Mouse (Mus musculus): Measurements from ENCODE around the gene Cgas. TPM values are rescaled to one million over a fixed set of nuclear protein-coding genes. Genes with fewer than 3 reads are reported as not detected.
A peak's percentile ranks its signal among the peaks of the same experiment; 100 is the strongest.
"Not testable (repeated sequence)": the region's sequence is repeated elsewhere in the genome, so short reads cannot be mapped to it uniquely, and the experiment has no call there.

Gene Cgas
- polyA plus RNA-seq (2016; fragmentation: Nextera tagmentation; extraction: Ambion mirVana), result 1.4 and 1.5 TPM in 2 replicates

DNA sequence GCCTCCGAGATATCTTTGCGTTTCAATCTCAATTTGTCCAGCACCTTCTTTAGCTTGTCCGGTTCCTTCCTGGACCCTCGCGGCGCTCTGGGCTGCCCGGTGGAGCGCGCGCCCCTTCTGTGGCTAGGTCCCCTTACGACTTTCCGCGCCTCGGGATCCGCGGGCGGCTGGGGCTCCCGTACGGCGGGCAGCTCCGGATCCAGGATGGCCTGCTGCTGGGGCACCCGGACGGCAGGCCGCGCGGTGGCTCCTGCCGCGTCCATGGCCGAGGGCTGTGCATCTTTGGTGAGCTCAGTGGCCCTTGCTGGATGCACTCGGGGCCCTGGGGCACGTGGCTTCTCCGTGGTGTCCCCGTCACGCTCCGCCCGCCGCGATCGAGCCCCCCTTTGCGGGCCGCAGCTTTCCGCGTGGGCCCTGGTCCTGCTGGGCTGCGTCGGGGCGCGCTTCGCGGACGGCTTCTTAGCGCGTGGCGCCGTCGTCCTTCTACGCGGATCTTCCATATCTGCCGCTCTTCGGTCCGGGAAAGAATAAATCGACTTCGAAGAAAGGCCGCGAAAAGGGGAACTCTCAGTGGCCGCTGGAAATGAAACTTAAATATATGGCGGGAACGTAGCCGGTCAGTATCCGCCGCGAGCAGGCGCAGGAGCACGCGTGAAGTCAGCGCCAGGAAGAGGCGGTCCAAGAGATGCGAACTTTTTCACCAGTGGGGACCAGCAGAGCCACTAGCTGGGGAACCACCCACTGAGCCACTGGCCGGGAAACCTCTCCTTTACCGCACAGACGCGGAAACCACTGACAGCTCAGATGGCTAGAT lies at the start of gene Cgas:
Gene Cgas, minus strand, starts transcription at position 659 of the 814 bp plus-strand sequence.
- Histone ChIP-seq H3K9ac (peak within 1 kb of the TSS; percentile 42), H3K27me3 (replicated peaks) (peaks cover 83% of the 10 kb centered on the region), H3K4me2 (peak within 1 kb of the TSS; percentile 73), H3K27ac (no peak within 1 kb of the TSS), H3K4me1 (peaks cover 23% of the 10 kb centered on the region), H3K9me3 (replicated peaks) (no peaks in the 10 kb centered on the region), H3K36me3 (no peaks in the 10 kb centered on the region), H3K4me3 (peak within 1 kb of the TSS; percentile 53)
- peak; percentile 38 for ATAC-seq
- 3% methylated on average over 81 of the region's 81 CpGs for WGBS (ENCODE audit: insufficient replicate concordance)

DNA sequence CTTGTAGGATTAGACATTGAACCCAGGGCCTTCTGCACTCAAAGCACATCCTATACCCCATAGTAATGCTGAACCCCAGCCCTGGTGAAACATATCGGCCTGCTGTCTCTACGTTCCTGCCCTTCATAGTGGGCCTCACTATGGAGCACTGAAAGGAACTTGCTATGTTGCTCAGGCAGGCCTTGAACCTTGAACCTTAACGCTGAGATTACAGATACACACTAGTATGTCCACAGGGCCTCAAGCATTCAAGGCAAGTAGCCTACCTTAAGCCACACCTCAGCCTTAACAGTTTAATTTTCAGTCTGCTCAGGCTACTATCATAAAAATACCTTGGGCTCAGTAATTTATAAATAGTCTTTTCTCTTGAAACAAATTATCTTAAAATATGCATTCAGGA lies 49.2 kb upstream of the Cgas start:
- Histone ChIP-seq H3K27ac (no peak overlapping the region), H3K9me3 (replicated peaks) (no peaks in the 10 kb centered on the region), H3K36me3 (no peaks in the 10 kb centered on the region), H3K4me2 (no peak overlapping the region), H3K4me3 (no peak overlapping the region), H3K4me1 (peaks cover 11% of the 10 kb centered on the region), H3K27me3 (replicated peaks) (no peaks in the 10 kb centered on the region; the same call in 1 of the 2 replicates), H3K9ac (no peak overlapping the region)
- 78% methylated on average over 3 of the region's 3 CpGs for WGBS (ENCODE audit: insufficient replicate concordance)
- ATAC-seq, result no peak

DNA sequence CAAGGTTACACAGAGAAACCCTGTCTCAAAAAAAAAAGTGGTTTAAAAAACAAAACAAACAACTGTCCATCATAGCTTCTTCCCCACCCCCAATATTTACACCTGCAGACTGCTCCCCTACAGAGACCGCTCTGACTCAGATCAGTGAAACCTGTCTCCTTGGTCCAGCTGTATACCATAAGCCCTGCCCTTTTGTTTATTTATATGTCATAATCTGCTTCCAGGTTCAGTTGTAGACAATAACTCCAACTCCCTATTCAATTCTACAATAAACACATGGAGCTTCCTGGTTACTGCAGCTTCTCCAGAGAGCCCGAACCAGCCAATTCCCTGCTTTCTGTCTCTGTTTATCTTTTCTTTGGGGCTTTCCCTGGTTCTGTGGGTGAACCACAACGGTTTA lies 48.1 kb upstream of the Cgas start:
- no peak overlapping the region for H3K27ac ChIP-seq
- no peaks in the 10 kb centered on the region for H3K9me3 ChIP-seq (replicated peaks)
- no peak overlapping the region for H3K4me2 ChIP-seq
- 65% methylated on average over 3 of the region's 3 CpGs for WGBS (ENCODE audit: insufficient replicate concordance)
- no peak overlapping the region for H3K4me3 ChIP-seq
- H3K9ac ChIP-seq, result no peak overlapping the region
- no peaks in the 10 kb centered on the region for H3K36me3 ChIP-seq
- H3K4me1 ChIP-seq, result peaks cover 11% of the 10 kb centered on the region
- ATAC-seq, result no peak
- H3K27me3 ChIP-seq (replicated peaks), result no peaks in the 10 kb centered on the region; the same call in 1 of the 2 replicates

DNA sequence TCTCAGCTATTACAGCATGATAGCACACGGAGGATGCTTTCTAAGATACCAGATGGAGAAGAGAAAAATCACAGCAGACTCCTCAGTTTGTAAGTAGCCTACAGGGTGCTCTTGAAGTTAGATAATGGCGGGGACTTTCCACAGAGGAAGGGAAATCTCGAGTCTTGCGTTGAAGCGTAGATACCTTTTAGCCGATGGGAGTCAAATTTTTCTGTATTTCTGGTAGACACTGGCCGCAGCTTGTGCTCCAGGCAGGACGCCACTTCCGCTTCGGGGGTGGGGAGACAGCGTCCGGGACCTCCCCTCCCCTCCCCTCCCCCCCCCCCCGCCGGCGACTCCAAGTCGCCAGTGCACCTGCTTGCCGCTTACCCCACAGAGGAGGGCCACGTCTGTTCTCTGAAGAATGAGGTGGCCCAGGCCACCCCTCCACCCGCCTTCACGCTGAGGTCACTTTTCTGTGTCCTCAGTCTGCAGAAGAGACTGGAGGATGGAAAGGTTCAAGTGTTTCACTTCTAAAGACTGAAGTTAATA lies 45.9 kb upstream of the Cgas start, which contains the start of gene Eef1a1:
Gene Eef1a1, minus strand, starts transcription at position 262 of the 531 bp plus-strand sequence.
- no peak for ATAC-seq
- Histone ChIP-seq H3K4me2 (peak within 1 kb of the TSS; percentile 63), H3K9me3 (replicated peaks) (no peaks in the 10 kb centered on the region), H3K36me3 (no peaks in the 10 kb centered on the region), H3K27ac (no peak within 1 kb of the TSS), H3K9ac (peak within 1 kb of the TSS; percentile 46), H3K4me1 (peaks cover 11% of the 10 kb centered on the region), H3K27me3 (replicated peaks) (no peaks in the 10 kb centered on the region; the same call in 1 of the 2 replicates), H3K4me3 (peak within 1 kb of the TSS; percentile 37)
- 3% methylated on average over 15 of the region's 20 CpGs for WGBS (ENCODE audit: insufficient replicate concordance)

DNA sequence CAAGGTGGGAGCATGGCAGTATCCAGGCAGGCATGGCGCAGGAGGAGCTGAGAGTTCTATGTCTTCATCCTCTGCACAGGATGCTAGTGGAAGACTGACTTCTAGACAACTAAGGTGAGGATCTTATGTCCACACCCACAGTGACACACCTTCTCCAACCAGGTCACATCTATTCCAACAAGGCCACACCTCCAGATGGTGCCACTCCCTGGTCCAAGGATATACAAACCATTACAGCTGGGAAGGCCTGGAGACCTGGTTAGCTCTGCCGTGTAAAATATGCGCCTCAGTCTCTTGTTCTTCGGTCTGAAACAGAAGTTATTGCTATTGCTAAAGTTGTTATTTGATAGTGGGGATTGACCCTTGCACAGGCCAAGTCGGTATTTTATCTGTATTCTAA lies 45.0 kb upstream of the Cgas start:
- not testable (repeated sequence) for H3K27me3 ChIP-seq (replicated peaks); H3K9ac ChIP-seq; H3K4me2 ChIP-seq; H3K4me3 ChIP-seq; ATAC-seq; H3K9me3 ChIP-seq (replicated peaks); H3K27ac ChIP-seq; H3K36me3 ChIP-seq
- WGBS (ENCODE audit: insufficient replicate concordance), result 79% methylated on average over 5 of the region's 5 CpGs
- H3K4me1 ChIP-seq, result peaks cover 13% of the 10 kb centered on the region

DNA sequence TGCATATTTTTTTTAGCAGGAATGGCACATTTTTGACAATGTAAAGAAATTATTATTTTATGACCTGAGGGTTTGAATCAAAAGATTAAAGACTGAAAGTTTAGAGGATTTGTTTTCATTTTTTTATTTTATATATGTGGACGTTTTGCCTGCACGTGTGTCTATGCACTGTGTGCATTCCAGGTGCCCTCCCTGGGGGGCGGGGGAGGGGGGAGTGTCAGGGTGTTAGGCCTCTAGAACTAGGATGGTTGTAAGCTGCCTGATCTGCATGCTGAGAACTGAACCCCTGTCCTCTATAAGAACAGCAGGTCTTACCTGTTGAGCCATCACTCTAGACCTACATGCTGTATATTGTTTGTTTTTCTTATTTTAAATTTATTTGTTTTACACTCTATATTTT lies 41.6 kb upstream of the Cgas start:
- ATAC-seq, result no peak
- peaks cover 14% of the 10 kb centered on the region for H3K36me3 ChIP-seq
- H3K9me3 ChIP-seq (replicated peaks), result no peaks in the 10 kb centered on the region
- no peak overlapping the region for H3K27ac ChIP-seq
- no peak overlapping the region for H3K9ac ChIP-seq
- H3K4me1 ChIP-seq, result peaks cover 23% of the 10 kb centered on the region
- H3K4me3 ChIP-seq, result no peak overlapping the region
- WGBS (ENCODE audit: insufficient replicate concordance), result 78% methylated on average over 3 of the region's 3 CpGs
- H3K27me3 ChIP-seq (replicated peaks), result no peaks in the 10 kb centered on the region; the same call in 1 of the 2 replicates
- H3K4me2 ChIP-seq, result no peak overlapping the region

DNA sequence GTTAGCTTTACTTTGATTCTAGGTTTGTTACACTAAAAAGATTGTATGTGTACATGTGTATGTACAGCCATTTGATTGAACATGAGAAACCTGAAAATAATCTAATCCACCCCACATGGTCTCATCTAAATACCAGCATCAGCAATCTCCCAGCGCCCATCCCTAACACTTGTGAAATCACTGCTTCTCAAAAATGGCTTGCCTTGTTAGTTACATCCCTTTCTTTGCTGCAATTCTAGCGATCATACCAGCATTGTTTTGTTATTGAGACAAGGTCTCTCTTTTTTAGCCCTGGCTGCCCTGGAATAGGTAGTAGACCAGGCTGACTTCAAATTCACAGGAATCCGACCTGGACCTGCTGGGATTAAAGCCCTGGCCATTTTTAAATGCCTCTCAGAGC lies 39.3 kb upstream of the Cgas start:
- ATAC-seq, result no peak
- Histone ChIP-seq H3K27ac (peak overlapping the region; percentile 97), H3K9me3 (replicated peaks) (no peaks in the 10 kb centered on the region), H3K4me2 (peak overlapping the region; percentile 76), H3K27me3 (replicated peaks) (no peaks in the 10 kb centered on the region), H3K36me3 (peaks cover 36% of the 10 kb centered on the region), H3K4me1 (peaks cover 31% of the 10 kb centered on the region), H3K4me3 (peak overlapping the region; percentile 82), H3K9ac (peak overlapping the region; percentile 98)
- 26% methylated on average over 3 of the region's 3 CpGs for WGBS (ENCODE audit: insufficient replicate concordance)

DNA sequence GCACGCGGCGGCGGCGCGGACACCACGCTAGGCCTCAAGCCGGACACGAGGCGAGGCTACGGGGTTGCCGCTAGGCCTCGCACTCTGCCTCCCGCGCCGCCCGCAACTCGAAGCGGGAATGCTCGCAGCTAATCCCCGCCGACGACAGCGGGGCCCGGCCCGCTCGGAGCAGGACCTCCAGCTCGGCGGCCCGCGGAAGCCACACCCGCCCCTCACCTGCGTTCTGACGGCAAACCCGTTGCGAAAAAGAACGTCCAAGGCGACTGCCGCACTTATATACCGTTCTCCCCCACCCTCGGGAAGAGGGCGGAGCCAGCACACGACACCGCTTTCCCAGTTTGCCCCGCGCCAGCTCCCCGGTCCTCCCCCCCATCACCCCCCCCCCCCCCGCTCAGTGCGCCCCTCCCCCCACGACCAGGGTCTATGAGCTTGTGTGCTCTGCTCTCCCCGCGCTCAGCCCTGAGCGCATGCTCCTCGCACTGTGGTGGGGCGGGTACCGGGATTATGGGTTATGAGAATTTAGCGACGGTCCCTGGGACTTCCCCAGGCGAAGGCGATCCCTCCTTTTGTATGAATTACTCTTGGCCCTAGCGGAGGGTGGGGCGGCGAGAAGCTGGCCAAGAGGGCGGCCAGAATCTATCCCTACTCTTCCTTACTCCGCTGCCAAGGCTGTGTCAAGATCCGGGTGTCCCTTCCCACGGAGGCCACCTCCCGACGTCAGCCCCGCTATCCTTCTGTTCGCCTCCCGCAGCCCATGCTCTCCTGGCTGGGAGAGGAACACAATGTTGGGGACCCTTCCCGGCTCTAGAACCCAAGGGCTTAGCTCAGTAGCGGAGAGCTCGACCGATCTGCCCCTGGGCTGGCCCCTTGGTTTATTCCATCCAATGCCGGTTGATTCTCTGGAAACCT lies 38.6 kb upstream of the Cgas start:
- Histone ChIP-seq H3K9ac (peak overlapping the region; percentile 98), H3K27me3 (replicated peaks) (no peaks in the 10 kb centered on the region), H3K36me3 (peaks cover 43% of the 10 kb centered on the region), H3K4me1 (peaks cover 31% of the 10 kb centered on the region), H3K27ac (peak overlapping the region; percentile 97), H3K4me3 (peak overlapping the region; percentile 82), H3K9me3 (replicated peaks) (no peaks in the 10 kb centered on the region), H3K4me2 (peak overlapping the region; percentile 76)
- WGBS (ENCODE audit: insufficient replicate concordance), result under 1% methylated on average over 70 of the region's 77 CpGs
- peak; percentile 93 for ATAC-seq

DNA sequence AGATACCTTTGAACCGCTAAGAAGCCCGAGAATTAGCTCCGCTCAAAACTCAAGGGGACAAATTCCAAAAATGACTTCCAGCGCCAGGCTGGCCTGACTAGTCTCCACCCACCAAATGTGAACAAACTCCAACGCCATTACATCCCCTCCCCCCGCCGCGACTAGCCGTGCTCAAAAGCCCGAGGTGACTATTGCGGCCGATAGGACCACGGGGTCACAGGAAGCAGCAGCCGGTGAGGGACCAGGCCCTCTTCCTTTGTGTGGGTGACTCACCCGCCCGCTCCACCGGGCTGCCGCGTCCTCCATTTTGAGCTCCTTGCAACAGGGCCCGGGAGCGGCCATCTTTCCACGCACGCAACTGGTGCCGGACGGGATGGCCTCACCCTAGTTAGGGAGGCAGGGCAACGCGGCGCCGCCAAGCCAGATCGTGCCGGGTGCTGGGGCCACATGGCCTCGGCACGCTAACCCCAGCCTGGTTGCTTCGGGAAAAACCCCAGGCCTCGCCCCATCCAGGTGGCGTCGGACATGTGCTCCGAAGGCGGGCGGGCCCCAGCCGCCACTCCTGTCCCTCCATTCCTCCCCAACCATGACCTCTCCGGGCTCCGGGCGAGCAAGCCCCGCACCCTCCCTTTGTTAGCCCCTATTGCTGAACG lies 37.8 kb upstream of the Cgas start:
- Histone ChIP-seq H3K4me2 (peak overlapping the region; percentile 76), H3K36me3 (peaks cover 51% of the 10 kb centered on the region), H3K4me3 (peak overlapping the region; percentile 82), H3K9me3 (replicated peaks) (no peaks in the 10 kb centered on the region), H3K4me1 (peaks cover 31% of the 10 kb centered on the region), H3K27me3 (replicated peaks) (no peaks in the 10 kb centered on the region), H3K9ac (peak overlapping the region; percentile 98), H3K27ac (peak overlapping the region; percentile 97)
- WGBS (ENCODE audit: insufficient replicate concordance), result under 1% methylated on average over 46 of the region's 46 CpGs
- ATAC-seq, result peak; percentile 30

DNA sequence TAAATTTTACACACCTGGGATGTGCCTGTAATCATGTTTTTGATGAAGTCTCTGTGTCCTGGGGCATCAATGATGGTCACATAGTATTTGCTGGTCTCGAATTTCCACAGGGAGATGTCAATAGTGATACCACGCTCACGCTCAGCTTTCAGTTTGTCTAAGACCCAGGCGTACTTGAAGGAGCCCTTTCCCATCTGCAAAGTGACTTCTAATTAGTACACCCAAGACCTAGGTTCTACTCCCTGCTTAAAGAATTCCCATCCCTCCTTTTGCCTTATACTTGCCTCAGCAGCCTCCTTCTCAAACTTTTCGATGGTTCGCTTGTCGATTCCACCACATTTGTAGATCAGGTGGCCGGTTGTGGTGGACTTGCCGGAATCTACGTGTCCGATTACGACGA lies 37.2 kb upstream of the Cgas start:
- WGBS (ENCODE audit: insufficient replicate concordance), result under 1% methylated on average over 13 of the region's 13 CpGs
- ATAC-seq; H3K9me3 ChIP-seq (replicated peaks); H3K27me3 ChIP-seq (replicated peaks): not testable (repeated sequence)
- H3K4me1 ChIP-seq, result peaks cover 31% of the 10 kb centered on the region
- peak overlapping the region; percentile 97 for H3K27ac ChIP-seq
- peak overlapping the region; percentile 98 for H3K9ac ChIP-seq
- H3K36me3 ChIP-seq, result peaks cover 52% of the 10 kb centered on the region
- peak overlapping the region; percentile 76 for H3K4me2 ChIP-seq
- H3K4me3 ChIP-seq, result peak overlapping the region; percentile 82

DNA sequence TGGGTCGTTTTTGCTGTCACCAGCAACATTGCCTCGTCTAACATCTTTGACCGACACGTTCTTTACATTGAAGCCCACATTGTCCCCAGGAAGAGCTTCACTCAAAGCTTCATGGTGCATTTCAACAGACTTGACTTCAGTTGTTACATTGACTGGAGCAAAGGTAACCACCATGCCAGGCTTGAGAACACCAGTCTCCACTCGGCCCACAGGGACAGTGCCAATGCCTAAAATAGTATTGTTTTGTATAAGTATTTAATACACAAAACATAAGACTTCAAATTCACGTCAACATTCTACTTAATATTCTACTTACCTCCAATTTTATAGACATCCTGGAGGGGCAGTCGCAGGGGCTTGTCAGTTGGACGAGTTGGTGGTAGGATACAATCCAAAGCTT lies 36.3 kb upstream of the Cgas start:
- Histone ChIP-seq H3K27ac (peak overlapping the region; percentile 97), H3K36me3 (peaks cover 62% of the 10 kb centered on the region), H3K4me3 (peak overlapping the region; percentile 82), H3K4me2 (peak overlapping the region; percentile 76), H3K4me1 (peaks cover 31% of the 10 kb centered on the region), H3K9ac (peak overlapping the region; percentile 98)
- 18% methylated on average over 8 of the region's 8 CpGs for WGBS (ENCODE audit: insufficient replicate concordance)
- not testable (repeated sequence) for ATAC-seq; H3K9me3 ChIP-seq (replicated peaks); H3K27me3 ChIP-seq (replicated peaks)

Measured in liver, embryonic 12.5 days (tissue).